Mouse (Mus musculus): ENCODE measurements around the gene Reep1.

Gene Reep1

DNA sequence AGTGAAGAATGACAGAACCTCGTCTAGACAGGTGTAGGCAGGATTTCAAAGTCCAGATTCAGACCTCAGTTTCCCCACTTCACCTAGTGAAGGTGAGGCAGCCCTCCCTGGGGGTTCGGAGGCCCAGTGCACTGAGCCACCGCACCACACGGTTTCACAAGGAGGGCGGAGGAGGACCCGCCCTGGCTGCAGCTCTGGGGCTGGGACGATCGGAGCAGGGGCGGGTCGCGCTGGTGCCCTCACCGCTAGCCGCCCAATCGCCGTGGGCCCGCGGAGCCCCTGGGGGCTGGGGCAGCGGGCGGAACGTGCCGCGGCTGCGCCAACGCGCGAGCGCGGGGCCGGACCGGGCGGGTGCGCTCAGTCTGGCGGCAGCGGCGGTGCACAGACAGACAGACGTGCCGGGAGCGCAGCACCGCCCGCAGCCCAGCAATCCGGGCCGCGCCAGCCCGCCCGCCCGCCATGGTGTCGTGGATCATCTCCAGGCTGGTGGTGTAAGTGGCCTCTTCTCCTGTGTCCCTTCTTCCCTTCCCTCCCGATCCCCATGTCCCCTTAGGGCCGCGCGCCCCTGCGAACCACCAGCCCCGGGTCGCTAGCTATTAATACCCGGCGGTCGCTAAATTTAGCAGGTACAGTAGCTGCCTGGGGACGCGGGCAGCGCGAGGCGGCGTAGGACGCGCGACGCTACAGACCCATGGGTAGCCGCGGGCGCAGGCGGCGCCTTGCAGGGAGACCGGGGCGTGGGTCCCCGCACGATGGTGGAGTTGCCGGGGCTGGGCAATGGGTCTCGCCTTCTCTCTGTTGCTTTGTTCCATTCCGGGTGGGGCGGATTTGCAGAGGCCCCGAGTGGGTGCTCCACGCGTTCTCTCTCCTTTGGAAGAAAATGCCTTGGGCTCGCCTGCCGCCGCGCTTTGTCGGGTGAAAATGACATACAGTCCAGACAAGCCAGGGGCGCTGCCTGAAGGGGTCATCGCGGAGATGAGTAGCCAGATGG lies at the start of gene Reep1:
Reep1 (plus strand) TSS at position 51 of the 991 bp plus-strand sequence.
- DNase-seq (ENCODE audit: low spot score): no peak

DNA sequence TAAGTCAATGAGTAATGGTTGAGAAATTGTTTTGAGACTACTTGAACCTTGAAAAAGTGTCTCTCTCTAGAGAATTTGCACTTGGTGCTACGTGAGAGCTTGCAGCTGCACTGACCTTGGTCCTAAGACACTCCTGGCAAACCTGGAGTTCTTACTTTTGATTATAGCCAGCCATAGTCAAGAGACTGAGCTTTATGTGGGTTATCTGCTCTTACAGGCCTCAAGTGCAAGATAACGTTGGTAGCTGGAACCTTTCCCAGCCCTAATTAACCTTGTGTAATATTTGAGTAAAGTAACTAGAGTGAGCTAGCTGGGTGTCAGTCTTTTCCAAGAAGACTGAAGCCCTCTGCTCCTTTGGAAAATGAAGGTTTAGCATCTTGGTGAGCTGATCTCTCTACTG lies 49.1 kb upstream of the Reep1 start:
- no peak for DNase-seq (ENCODE audit: low spot score)

DNA sequence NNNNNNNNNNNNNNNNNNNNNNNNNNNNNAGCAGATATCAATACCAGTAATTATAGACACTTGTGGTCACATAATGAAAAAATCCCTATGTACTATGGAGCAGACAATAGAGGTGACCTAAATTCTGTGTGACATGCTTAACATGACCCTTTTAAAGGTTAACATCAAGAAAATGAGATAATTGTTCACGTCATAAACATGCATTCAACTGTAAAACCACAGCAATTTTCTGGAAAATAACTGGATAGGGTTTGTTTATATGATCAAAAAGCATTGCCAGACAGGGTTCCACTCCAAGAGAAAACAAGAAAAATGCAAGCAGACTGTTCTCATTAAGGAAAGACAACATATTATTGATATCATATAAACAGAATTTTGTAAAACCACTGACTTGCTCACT lies 42.9 kb upstream of the Reep1 start:
- no peak for DNase-seq (ENCODE audit: low spot score)

DNA sequence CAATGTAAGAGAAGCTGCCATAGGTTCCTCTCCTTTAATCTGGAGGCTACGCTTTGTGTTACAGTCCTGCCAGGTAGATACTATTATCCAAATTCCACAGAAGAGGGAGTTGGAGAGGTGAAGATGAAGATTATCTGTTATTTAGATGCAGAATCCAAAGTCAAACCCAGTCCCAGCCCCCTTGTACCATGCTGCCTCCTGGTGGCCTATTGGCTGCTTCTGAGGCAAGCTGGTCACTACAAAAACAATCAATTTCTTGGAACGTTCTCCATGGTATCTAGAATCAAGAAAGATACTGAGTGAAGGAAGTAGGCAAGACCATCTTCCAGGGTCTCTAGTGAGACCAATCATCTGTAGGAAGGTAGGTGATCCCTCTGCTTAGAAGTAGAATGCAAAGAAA lies 34.2 kb upstream of the Reep1 start:
- DNase-seq (ENCODE audit: low spot score): peak; percentile 58

DNA sequence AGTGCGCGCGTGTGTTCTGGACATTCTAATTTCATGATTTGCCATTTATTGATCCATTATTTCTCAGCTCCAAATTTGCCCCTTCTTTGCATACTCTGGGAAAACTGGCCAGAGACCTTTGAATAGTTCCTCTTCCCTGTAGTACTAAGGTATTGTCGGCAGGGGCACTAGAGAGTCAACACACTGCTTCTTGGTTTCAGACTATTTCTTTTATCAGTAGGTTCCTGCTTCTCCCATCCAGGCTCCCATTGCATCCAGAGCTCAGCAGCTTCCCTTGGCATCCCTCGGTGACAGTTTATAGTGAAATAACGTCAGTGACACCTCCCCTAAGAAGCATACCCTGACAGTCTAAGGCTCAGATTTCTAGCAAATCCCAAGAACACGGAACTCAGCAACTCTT lies 28.5 kb upstream of the Reep1 start:
- peak; percentile 34 for DNase-seq (ENCODE audit: low spot score)

DNA sequence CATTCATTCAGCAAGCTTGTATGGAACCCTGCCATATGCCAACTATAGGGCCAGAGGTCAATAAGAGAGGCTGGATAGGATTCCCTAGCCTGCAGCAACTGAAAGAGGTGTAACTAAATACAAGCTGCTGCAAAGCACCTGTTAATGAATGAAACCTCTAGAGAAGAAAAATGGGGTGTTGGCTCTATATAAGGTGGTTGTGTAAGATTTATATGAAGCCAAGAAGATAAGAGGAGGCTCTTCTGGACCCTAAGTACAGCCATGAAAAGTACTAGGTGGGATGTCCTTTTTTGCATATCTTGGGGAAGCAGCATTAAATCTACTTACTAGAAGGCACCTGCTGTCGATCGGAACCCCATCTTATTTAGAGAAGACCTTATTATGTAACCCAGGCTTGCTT lies 12.2 kb upstream of the Reep1 start:
- no peak for DNase-seq (ENCODE audit: low spot score)

DNA sequence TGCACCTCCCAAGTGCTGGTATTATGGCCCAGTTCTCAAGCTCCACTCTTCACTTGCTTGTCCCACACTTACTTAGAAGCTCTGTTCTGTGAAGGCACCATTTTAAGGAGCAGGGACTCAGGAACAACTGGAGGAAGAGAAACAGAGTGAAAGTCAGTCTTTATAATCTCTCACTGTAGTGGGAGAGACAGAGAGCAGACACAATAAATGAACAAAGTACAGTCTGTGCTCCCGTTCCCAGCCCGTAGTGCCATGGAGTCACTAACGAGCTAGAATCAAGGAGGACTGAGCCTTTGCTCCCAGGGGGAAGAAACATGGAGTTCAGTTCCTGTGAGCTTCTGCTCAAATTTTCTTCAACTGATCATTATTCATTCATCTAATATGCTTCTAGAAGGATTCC lies 11.8 kb upstream of the Reep1 start:
- no peak for DNase-seq (ENCODE audit: low spot score)

DNA sequence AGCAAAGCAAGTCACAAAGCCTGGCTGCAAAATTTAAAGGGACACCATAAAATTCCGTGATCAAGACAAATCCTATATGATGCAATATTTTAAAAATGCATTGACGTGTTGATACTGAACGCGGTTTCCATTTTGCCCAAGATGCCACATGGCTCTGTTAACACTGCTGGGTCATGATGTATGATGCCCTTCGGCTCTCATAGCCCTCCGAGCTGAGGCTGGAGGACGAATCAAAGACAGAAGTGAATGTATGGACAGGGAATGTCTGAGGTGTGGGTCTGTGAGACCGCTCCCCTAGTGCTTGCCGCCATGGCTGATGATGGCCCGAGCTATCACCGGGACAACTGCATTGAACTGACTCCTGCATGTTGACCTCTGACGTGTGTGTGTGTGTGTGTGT lies 490 bp upstream of the Reep1 start:
- DNase-seq (ENCODE audit: low spot score): no peak

DNA sequence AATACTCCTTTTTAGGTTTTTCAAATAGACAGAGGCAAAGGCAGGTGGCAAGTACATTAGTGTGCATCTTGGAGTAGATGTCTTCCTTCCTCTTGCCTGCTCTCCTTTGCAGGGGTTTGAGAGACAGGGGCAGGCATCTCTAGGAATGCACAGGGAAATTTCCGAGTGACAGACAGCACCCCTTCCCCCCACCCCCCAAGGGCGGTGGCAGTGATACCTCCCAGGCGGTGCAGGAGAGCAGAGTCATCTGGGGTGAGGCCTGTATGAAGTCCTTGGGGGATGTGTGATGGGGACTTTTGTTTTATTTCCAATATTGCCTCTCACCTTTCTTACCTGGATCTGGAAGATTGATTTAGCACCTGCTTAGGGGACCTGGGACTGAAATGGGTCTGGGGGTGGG lies 1.2 kb downstream of the Reep1 start:
- DNase-seq (ENCODE audit: low spot score): no peak

DNA sequence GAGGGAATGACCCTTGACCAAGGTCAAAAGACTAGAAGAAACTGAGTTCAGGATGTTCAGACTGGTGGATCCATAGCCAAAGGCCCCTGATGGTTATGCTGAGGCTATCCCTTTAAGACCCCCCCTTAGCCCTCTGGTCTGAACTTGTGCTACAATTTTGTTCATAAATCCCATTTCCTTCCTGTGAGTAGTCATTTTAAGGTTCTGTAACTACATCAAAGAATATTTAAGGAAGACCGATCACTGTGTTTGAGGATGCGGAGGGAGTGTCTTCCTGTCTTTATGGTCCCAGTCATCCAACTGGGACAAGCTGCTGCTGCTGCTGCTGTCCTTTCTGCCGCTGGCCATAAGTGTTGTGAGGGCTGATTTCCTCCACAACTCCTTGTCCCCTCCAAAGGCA lies 3.0 kb downstream of the Reep1 start:
- DNase-seq (ENCODE audit: low spot score): no peak

DNA sequence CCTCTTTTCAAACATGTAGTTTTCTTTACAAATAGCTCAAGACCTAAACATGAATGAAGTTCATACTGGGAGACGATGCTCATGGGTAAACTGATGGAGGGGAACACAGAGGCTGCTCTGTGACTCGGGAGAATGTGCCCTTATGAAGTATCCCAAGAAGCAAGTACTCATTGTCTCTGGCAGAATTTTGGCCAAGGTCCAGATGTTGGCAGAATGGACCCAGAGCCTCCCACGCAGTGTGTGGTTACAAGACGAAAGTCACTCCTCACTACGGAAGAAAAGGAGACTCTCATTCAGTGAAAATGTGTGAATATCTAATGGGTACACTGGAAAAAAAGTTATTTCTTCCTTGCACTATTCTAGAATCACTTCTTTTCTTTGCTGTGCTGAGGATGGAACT lies 3.8 kb downstream of the Reep1 start:
- no peak for DNase-seq (ENCODE audit: low spot score)

DNA sequence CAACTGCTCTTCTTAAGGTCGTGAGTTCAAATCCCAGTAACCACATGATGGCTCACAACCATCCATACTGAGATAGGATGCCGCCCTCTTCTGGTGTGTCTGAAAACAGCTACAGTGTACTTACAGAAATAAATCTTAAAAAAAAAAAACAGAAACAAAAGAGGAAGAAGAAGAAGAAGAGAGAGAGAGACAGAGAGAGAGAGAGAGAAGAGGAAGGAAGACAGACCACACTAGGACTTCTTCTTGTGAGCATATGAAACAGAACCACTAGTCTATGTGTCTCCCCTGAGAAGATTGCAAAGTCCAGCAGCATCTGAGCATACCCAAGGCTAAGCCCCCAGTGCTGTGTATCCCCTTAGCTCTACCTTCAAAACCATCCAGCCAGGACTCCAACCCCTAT lies 6.2 kb downstream of the Reep1 start:
- peak; percentile 11 for DNase-seq (ENCODE audit: low spot score)

DNA sequence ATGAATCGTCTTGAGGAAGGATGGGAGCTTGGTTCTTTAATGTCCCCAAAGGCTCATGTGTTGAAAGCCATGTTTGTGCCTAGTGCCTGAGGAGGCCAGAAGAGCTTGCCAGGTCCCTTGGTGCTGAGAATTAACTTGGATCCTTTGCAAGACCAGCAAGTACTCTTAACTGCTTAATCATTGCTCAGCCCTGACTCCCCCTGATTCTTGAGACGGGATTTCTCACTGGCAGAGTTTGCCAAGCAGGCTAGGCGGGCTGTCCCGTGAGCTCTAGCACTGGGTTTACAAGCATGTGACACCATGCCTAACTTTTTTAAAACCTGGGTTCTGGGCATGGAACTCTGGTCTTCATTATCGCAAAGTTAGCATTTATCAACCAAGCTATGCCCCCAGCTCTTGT lies 7.6 kb downstream of the Reep1 start:
- no peak for DNase-seq (ENCODE audit: low spot score)

DNA sequence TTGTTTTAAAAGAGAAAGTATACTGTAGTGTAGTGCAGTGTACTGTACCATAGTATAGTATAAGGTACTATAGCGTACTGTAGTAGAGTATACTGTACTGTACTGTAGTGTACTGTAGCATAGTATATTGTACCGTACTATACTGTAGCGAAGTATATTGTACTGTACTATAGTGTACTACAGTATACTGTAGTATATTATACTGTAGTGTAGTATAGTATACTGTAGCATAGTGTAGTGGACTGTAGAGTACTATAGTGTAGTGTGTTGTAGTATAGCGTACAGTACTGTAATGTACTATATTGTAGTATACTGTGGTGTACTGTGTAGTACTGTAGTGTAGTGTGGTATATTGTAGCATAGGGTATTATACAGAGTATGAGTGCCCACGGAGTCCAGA lies 9.1 kb downstream of the Reep1 start:
- no peak for DNase-seq (ENCODE audit: low spot score)

DNA sequence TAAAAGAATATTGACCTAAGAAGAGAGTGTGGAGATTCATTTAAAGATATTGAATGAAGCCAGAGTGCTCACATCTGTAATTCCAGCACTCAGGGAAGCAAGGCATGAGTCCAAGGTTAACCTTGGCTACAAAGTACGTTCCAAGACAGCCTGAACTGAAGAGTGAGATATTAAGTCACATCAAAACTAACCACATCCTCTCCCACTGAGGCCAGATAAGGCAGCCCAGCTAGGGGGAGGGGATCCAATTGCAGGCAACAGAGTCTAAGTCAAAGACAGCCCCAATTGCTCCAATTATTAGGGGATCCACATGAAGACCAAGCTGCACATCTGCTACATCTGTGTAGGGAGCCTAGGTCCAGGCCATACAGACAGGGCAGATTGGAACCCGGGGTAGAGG lies 11.0 kb downstream of the Reep1 start:
- no peak for DNase-seq (ENCODE audit: low spot score)

DNA sequence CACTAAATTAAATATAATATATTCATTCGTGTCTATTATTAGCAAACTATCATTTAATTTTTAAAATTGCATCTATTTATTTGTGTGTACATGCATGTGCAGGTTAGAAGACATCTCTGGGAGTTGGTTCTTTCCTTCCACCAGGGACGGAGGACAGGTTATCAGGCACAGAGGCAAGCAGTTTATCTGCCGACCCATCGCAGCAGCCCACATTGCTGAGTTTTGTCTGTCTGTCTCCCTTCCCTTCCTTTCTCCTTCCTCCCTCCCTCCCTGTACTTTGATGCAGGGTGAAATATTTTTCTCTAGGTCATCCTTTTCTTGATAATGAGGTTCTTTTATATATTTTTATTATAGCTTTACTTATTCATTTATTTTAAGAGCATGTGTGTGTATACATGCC lies 11.9 kb downstream of the Reep1 start:
- DNase-seq (ENCODE audit: low spot score): no peak

DNA sequence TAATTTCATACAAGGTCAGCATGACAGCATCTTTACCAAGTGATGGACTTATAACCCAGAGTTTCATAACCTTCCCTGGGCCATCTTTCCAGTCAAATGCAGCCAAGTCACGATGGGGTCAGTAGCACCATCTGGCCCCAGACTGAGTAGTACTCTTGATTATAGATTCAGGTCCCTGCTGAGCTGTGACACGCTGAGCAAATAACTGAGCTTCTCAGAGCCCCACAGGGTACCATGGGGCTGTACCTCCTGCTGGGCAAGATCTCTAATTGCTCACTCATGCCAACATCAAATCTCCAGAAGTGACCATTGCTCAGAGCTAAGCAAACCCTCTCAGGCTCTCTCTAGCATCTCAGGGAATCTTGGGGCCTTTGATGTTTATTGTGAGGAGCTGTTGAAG lies 15.6 kb downstream of the Reep1 start:
- no peak for DNase-seq (ENCODE audit: low spot score)

DNA sequence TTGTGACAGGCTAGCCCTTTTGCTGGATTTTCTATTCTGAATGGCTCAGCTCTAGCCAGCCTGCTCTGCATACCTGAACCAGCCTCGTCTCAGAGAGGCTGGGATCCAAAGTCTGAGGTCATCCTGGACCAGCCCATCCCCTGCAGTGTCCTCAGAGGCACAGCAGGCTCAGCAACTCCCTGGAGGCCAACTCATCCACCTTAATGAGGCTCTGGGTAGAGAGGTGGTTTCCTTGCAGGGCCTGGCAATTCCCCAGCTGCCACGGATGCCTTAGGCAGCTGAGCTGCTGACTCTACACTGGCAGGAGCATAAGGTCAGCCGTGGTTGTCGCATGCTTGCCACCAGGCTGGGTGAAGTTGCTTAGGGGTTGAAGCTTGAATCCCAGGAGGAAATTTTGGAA lies 16.2 kb downstream of the Reep1 start:
- no peak for DNase-seq (ENCODE audit: low spot score)

DNA sequence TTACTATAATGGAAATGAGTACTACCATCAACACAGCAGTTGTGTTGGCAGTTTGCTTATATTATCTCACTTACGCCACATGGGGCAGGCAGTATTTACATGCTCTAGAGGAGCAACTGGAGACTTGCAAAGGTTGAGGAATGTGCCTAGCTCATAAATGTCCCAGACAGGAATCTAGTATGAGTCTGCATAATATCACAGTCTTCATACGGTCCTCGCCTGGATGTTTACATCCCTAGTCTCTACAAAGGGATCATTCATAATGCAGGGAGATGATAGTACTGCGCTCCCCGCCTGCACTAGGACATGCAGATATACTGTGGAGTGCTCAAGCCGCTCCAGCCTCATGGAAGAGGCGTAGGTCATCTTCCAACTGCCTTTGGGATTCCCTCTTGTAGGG lies 19.3 kb downstream of the Reep1 start:
- no peak for DNase-seq (ENCODE audit: low spot score)

DNA sequence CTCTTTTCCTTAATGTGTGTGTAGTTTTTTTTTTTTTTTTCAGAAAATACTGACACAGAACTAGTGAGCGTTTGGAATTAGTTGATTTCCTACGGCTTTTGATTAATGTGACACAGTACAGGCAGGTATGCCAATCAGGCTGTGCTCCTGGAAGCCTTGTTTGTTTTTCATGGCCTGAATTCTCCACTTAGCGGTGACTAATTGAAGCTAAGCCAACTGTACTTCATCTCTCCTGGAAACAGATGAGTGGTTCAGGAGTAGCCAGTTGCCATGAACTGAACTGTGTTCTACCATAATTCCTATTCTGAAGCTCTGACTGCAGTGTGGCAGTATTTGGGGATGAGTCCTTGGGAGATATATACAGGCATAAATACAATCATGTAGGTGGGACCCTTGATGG lies 20.9 kb downstream of the Reep1 start:
- no peak for DNase-seq (ENCODE audit: low spot score)

DNA sequence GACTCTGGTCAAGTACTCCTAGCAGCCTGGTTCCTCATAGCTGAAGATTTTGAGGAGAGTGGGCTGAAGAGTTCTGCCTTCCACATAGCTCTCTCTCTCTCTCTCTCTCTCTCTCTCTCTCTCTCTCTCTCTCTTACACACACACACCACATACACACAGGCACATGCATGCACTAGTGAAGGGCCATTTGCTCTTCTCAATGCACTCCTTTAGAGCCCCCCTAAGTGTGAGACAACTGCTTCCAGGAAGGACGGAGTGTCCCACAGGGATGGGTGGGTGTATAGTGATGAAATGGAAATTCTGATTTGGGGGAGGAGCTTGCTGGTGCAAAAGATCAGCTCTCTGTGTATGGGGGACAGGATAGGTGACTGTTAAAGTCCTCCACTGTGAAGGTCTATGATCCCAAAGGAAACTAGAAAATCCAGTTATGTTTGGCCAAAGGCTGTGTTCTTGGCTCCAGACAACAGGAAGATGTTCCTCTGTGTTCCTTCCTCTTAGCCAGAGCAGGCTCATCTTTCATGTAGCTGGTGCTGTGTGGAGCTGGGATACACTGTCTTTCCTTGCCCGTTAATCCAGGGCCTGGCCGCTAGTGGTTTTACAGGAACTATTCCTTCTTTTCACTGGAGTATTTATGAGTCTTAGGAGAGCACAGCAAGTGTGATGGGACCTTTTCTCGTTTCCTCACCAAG lies 27.7 kb downstream of the Reep1 start:
- no peak for DNase-seq (ENCODE audit: low spot score)

DNA sequence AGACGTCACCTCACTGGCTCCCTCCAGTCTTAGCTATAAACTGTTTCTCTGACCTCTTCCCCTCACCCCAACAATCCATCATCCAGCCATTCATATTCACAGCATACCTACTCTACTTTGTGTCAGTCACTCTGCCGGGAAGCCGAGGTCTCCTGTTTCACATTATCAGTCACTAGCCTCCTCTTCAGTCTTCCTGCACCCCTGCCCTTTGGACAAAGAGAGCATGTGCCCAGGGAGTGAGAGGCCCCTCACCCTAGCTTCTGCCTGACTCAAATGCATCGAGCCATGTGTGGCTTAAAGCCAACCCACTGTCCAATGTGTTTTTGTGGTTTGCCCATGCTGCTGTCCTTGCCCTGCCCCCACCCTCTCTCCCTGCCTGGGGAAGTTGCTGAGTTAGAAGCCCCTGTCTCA lies 28.2 kb downstream of the Reep1 start:
- DNase-seq (ENCODE audit: low spot score): no peak

DNA sequence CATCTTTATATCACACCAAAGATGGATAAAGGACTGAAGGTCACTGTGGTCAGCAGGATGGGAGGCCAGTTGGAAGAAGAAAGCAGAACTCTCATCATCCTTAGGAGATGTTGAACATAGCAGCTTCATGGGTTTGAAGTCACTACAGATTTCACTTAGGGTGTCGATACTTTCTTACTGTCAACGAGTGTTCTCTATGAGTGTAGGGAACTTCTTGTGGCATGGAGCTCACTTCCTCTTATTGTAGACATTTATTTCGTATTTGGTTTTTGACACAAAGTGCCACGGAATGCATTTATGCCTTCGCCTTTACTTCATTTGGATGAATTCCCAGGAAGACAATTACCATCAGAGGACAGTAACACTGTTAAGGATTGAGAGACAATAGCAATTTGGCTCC lies 28.7 kb downstream of the Reep1 start:
- no peak for DNase-seq (ENCODE audit: low spot score)

DNA sequence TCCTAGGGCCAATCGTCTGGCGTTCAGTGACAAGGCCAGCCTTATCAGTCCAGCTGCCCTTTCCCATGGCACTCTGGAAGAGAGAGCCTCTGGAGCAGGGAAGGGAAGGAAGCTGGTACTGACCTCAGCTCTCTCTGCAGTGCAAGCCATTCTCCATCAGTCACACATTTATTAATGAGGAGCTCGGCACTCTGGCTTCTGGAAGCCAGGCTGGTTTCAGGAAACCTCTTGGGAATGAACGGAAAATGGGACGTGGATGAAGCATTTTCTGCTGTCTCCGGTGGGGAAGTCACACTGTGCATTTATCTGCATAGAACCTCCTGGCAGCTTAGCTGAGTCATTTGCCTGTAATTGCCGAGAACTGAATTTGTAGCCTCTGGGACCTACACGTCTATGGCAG lies 29.8 kb downstream of the Reep1 start:
- no peak for DNase-seq (ENCODE audit: low spot score)
